Mouse (Mus musculus) CH12F3 (cell line): Measurements from ENCODE around the gene Fitm2.

ENCODE experiments used
- in situ Hi-C: fragments of 300-500 bp; cut with MboI; formaldehyde crosslinking; loops from 2 replicates; pipeline ENCODE4 v1.14.3; 2020; ENCODE audit warnings: low sequenced_read_pairs

Gene Fitm2

GRCm38 (mm10) chr2:163472466-163472851, at the start of gene Fitm2:
TSS of gene Fitm2 (minus strand) at chr2:163472629.
- in situ Hi-C loops = no loop called here

- in situ Hi-C loops = no loop called here
These were observed 34.0 kb upstream of the Fitm2 start, which contains the start of gene Hnf4a for GRCm38 (mm10) chr2:163506300-163507004. TSS of gene Hnf4a (plus strand) at chr2:163506808.

GRCm38 (mm10) chr2:163503191-163503590, 30.8 kb upstream of the Fitm2 start:
- in situ Hi-C loops = no loop called here

- in situ Hi-C loops = no loop called here
These were observed 29.8 kb upstream of the Fitm2 start for GRCm38 (mm10) chr2:163502219-163502618.

GRCm38 (mm10) chr2:163494456-163494855, 22.0 kb upstream of the Fitm2 start:
- in situ Hi-C loops = no loop called here

- in situ Hi-C loops = no loop called here
These were observed 21.5 kb upstream of the Fitm2 start for GRCm38 (mm10) chr2:163493976-163494375.

GRCm38 (mm10) chr2:163493031-163493430, 20.6 kb upstream of the Fitm2 start:
- in situ Hi-C loops = no loop called here

GRCm38 (mm10) chr2:163492018-163492417, 19.6 kb upstream of the Fitm2 start, which contains the start of gene R3hdml:
TSS of gene R3hdml (plus strand) at chr2:163492318.
- in situ Hi-C loops = no loop called here

- in situ Hi-C loops = no loop called here
These were observed 18.9 kb upstream of the Fitm2 start for GRCm38 (mm10) chr2:163491351-163491750.

- in situ Hi-C loops = no loop called here
These were observed 18.2 kb upstream of the Fitm2 start for GRCm38 (mm10) chr2:163490656-163491055.

- in situ Hi-C loops = no loop called here
These were observed 17.4 kb upstream of the Fitm2 start for GRCm38 (mm10) chr2:163489725-163490291.

GRCm38 (mm10) chr2:163487360-163487759, 14.9 kb upstream of the Fitm2 start:
- in situ Hi-C loops = no loop called here

- in situ Hi-C loops = no loop called here
These were observed 9.2 kb upstream of the Fitm2 start for GRCm38 (mm10) chr2:163481539-163482029.

GRCm38 (mm10) chr2:163480191-163480825, 7.9 kb upstream of the Fitm2 start:
- in situ Hi-C loops = no loop called here

GRCm38 (mm10) chr2:163471710-163472465, 541 bp downstream of the Fitm2 start:
- in situ Hi-C loops = no loop called here

- in situ Hi-C loops = no loop called here
These were observed 1.3 kb downstream of the Fitm2 start for GRCm38 (mm10) chr2:163471136-163471535.

- in situ Hi-C loops = no loop called here
These were observed 2.7 kb downstream of the Fitm2 start for GRCm38 (mm10) chr2:163469711-163470110.

GRCm38 (mm10) chr2:163468866-163469265, 3.6 kb downstream of the Fitm2 start:
- in situ Hi-C loops = no loop called here

- in situ Hi-C loops = no loop called here
These were observed 4.8 kb downstream of the Fitm2 start for GRCm38 (mm10) chr2:163467585-163467984.

- in situ Hi-C loops = no loop called here
These were observed 5.7 kb downstream of the Fitm2 start for GRCm38 (mm10) chr2:163466771-163467170.

GRCm38 (mm10) chr2:163464562-163464961, 7.9 kb downstream of the Fitm2 start:
- in situ Hi-C loops = no loop called here
